Mouse (Mus musculus) bone marrow, adult 2 months (tissue): ENCODE measurements around the gene Arhgef7. TPM values are rescaled to one million over a fixed set of nuclear protein-coding genes. Genes with fewer than 3 reads are reported as not detected.

ENCODE experiments used
- H3K27ac ChIP-seq: fragments of 200-500 bp; 2 replicates; pipeline ENCODE4 v1.5.1; 2012; ENCODE audit warnings: low read depth, mild to moderate bottlenecking, control low read depth, inconsistent platforms, low read length; ENCODE audit not compliant: control insufficient read depth, poor library complexity, insufficient read depth
- H3K4me1 ChIP-seq: fragments of 200-500 bp; 2 replicates; pipeline ENCODE4 v1.6.1; 2011; ENCODE audit warnings: low read length; ENCODE audit not compliant: control insufficient read depth, insufficient read depth
- H3K4me3 ChIP-seq: fragments of 200-500 bp; replicated peaks from 2 replicates; pipeline ENCODE3; 2011; ENCODE audit warnings: mild to moderate bottlenecking, low read depth, low read length, control low read depth; ENCODE audit not compliant: control insufficient read depth
- CTCF ChIP-seq: fragments of 200-500 bp; IDR thresholded peaks from 2 replicates; pipeline ENCODE4 v1.5.1; 2011; ENCODE audit warnings: low read length, control low read depth; ENCODE audit not compliant: control insufficient read depth, insufficient read depth
- POLR2A ChIP-seq: fragments of 200-500 bp; IDR thresholded peaks from 2 replicates; pipeline ENCODE4 v1.6.1; 2011; ENCODE audit warnings: low read depth, mild to moderate bottlenecking, control low read depth, low read length, borderline replicate concordance; ENCODE audit not compliant: control insufficient read depth
- WGBS: fragments of 180-500 bp; shearing (Covaris S2); methylation state at CpG from one replicate; pipeline ENCODE4 v1.1.7; 2018; 5-methylcytosine and 5-hydroxymethylcytosine counted together
- polyA plus RNA-seq: library from polyadenylated mRNA; stranded (reverse); fragments of >200 nt; gene quantifications from 2 replicates; pipeline ENCODE4 v1.2.4, GENCODE M21; 2011; ENCODE audit warnings: low replicate concordance; ENCODE audit not compliant: missing spikeins, insufficient read depth, insufficient read length

Arhgef7 gene
- polyA plus RNA-seq: 8.3 and 18.6 TPM in 2 replicates

DNA sequence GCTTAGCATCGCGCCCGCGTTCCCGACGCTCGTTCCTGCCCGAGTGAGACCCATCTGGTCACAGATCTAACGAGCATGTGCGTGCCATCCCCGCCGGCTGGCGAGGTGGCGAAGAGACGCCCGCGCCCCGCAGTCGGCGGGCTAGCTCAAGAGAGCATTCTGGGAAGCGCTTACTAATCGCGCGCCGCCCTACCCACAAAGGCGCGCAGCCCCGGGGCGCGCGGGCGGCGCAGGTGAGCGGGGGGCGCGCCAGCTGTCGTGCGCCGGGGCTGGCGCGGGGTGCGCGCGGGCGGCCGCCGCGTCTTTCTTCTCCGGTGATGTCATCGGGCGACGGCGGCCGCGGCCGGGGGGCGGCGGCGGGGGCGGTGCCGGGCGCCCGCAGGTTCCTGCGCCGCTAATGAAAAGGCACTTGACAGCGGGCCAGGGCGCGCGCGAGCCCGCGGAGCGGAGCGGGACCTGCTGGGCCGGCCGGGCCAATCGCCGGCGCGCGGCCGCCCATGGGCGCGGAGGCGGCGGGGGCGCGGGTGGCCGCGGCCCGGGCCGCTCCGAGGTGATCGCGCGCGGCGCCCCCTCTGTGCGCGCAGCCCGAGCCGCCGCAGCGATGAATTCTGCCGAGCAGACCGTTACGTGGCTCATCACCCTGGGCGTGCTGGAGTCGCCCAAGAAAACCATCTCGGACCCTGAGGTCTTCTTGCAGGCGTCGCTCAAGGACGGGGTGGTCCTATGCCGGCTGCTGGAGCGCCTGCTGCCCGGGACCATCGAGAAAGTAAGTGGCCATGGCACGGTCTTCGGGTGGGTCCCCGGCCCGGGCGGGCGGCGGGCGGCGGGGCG, at the start of gene Arhgef7:
Gene Arhgef7, plus strand, starts transcription at position 71 of the 831 bp plus-strand sequence.
- Histone ChIP-seq H3K27ac (no peak within 1 kb of the TSS), H3K4me1 (no peaks in the 10 kb centered on the region), H3K4me3 (no peak within 1 kb of the TSS)
- TF ChIP-seq POLR2A (no peak), CTCF (no peak)
- 4% methylated on average over 126 of the region's 127 CpGs for WGBS

DNA sequence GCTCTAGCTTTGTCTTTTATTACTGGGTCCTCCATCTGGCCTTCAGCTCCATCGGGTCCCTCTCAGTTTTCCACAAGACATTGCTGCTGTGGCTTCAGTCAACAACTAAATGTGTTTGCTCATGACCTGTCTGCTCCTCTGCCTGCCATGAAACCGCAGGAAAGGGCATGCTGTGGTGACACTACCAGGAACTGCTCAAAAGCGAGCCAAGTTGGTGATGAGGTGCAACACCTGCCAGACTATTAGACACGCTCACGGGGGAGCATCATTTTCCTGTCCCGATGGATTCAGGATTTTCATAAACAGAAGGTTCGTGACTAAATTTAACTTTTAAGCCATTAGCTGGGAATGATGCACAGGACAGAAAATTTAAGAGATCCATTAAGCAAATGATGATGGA, 43.0 kb upstream of the Arhgef7 start:
- H3K4me3 ChIP-seq: no peak overlapping the region
- no peaks in the 10 kb centered on the region for H3K4me1 ChIP-seq
- H3K27ac ChIP-seq: no peak overlapping the region
- 76% methylated on average over 7 of the region's 7 CpGs for WGBS
- TF ChIP-seq CTCF: no peak
- TF ChIP-seq POLR2A: no peak

DNA sequence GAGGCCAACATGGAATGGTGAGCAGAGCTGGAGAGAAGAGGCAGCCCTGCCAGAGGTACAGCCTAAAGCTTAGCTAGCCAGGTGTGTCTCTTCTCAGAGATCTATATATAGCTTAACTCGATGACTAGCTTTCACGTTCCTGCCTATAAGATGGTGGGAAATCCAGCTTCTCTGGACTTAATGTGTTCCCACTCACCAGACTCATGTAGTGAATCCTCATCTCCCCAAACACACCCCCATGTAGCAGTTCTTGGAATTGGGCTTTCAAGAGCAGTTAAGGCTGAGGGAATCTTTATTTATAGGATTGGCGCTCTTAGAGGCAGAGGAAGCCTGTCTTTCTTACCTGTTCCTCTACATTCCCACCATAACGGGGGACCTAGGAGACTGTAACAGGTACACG, 40.3 kb upstream of the Arhgef7 start:
- no peak overlapping the region for H3K4me3 ChIP-seq
- TF ChIP-seq POLR2A (no peak), CTCF (no peak)
- no peak overlapping the region for H3K27ac ChIP-seq
- H3K4me1 ChIP-seq: no peaks in the 10 kb centered on the region
- WGBS: 81% methylated on average over 5 of the region's 5 CpGs

DNA sequence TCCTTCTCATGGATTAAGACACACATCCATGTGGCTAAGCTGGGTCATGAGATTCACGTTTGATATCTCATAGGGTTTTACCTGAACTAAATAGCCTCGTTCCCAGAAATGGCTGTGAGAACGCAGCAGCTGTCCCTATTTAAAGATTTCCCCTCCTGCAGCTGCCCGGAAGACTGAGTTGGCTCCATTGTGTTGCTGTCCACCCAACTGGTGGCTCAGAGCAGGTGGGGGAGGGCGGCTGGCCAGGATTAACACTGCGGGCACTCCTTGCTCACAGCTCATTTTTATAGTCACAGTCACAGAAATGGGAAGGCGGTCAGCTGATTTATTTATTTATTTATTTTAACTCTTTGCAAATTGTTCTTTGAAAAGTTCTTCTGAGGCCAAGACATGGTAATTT, 37.6 kb upstream of the Arhgef7 start:
- Histone ChIP-seq H3K4me3 (no peak overlapping the region), H3K27ac (no peak overlapping the region), H3K4me1 (no peaks in the 10 kb centered on the region)
- WGBS: 82% methylated on average over 7 of the region's 7 CpGs
- TF ChIP-seq POLR2A (no peak), CTCF (no peak)

DNA sequence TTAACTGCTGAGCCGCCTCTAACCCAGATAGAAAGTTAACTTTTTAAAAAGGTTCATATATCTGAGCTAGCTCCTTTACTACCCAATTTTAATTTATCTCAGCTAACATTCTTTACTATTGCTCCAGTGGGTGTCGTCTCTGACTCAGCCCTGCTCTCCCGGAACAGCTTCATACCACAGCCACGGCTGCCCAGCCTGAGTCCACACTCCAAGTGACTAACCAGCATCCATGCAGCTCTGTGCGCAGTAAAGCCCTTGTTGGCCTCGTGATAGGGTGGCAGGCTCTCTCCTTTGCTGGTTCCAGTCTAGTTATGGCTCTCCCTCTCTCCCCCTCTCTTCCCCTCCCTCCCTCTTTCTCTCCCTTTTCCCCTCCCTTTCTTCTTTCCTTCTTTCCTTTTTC, 36.2 kb upstream of the Arhgef7 start:
- TF ChIP-seq POLR2A (no peak), CTCF (no peak)
- no peak overlapping the region for H3K4me3 ChIP-seq
- H3K27ac ChIP-seq: no peak overlapping the region
- H3K4me1 ChIP-seq: no peaks in the 10 kb centered on the region
- 84% methylated on average over 6 of the region's 6 CpGs for WGBS

DNA sequence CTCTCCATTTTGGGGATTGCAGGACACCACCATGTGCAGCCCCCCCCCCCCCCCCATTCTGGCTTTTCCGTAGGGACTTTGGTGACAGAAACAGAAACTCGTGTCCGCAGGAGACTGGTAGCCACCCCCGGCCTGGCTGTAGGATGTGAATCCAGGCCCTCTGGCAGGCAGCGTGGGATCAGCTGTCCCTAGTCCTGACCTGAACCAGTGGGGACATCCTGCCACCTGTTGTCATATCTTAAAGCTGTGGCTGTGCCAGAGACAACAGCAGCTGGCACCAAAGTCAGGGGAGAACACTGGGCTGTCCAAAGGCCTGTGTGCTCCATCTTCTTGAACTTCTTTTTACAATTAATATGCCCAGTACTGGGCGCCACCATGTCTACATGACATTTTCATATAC, 35.8 kb upstream of the Arhgef7 start:
- H3K27ac ChIP-seq: no peak overlapping the region
- WGBS: 79% methylated on average over 6 of the region's 6 CpGs
- no peaks in the 10 kb centered on the region for H3K4me1 ChIP-seq
- no peak overlapping the region for H3K4me3 ChIP-seq
- TF ChIP-seq CTCF (no peak), POLR2A (no peak)

- H3K27ac ChIP-seq: no peak overlapping the region
- no peaks in the 10 kb centered on the region for H3K4me1 ChIP-seq
- H3K4me3 ChIP-seq: no peak overlapping the region
- no peak for TF ChIP-seq CTCF
- TF ChIP-seq POLR2A: no peak
- 47% methylated on average over 1 of the region's 1 CpGs for WGBS
Observed at GRCm38 (mm10) chr8:11692455-11692854, 35.1 kb upstream of the Arhgef7 start.

DNA sequence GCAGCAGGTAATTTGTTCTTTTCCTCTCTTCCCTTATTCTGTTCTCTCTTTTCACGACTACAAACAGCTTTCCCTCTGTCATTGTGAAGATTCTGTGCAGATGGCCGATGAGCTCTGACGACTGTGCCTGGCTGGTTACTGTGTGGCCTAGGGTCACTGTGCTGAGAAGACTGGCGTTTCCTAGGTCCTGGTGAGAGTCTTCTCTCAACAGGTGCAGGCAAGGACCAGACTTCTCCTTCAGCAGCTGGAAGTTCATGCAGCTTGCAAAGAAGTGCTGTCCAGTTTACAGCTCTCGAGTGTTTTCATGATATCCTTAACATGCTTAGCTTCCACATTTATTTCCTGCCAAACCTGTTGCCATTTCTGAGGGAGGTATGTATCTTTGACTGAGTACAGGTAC, 33.5 kb upstream of the Arhgef7 start:
- TF ChIP-seq POLR2A: no peak
- no peak for TF ChIP-seq CTCF
- no peak overlapping the region for H3K27ac ChIP-seq
- WGBS: 71% methylated on average over 5 of the region's 5 CpGs
- H3K4me3 ChIP-seq: no peak overlapping the region
- no peaks in the 10 kb centered on the region for H3K4me1 ChIP-seq
